Mouse (Mus musculus): ENCODE results near the gene Lgsn. TPM values are rescaled to one million over a fixed set of nuclear protein-coding genes. Genes with fewer than 3 reads are reported as not detected.

The Lgsn gene
- total RNA-seq, 4 experiments from 2014 or later, result not detected

GRCm38 (mm10) chr1:31220599-31221250 is 44.5 kb downstream of the Lgsn start:
- no peak for DNase-seq

DNA sequence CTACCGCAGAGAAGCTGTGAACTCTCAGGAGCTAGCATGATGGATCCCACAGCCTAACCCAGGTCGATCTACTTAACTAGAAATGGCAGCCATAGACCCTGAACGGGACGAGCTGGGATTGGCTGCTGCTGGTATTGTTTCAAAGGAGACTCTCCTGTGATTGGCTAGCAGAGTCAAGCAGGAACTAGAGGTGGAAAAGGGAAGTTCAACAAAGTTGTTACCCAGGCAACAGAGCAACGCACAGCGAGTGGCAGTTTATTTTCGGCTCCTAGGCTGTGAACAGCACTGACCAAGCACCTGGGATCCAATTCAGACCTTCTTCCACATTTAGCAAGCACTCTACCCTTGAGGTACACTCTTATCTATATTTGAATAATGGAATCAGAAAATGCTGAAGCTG is 46.4 kb downstream of the Lgsn start, which contains the start of the genes 4931428L18Rik and Pih1d3:
4931428L18Rik (minus strand) TSS at position 121 of the 400 bp plus-strand sequence.
Pih1d3 (plus strand) TSS at position 275 of the 400 bp plus-strand sequence.
- no peak for DNase-seq

- DNase-seq, result no peak
Measured at GRCm38 (mm10) chr1:31233319-31234036, 57.3 kb downstream of the Lgsn start.

Other genes with a start within 250 kb of the Lgsn start
- gene AC153137.1, start 198.4 kb upstream of the Lgsn start, total RNA-seq (2022), result not detected
- gene 4931428L18Rik, start 46.3 kb downstream of the Lgsn start, total RNA-seq (2022), result not detected
- gene Pih1d3, start 46.4 kb downstream of the Lgsn start, total RNA-seq (2022), result not detected

Measured in adrenal gland, adult 8-10 months (tissue).